In the genomic region with DNA sequence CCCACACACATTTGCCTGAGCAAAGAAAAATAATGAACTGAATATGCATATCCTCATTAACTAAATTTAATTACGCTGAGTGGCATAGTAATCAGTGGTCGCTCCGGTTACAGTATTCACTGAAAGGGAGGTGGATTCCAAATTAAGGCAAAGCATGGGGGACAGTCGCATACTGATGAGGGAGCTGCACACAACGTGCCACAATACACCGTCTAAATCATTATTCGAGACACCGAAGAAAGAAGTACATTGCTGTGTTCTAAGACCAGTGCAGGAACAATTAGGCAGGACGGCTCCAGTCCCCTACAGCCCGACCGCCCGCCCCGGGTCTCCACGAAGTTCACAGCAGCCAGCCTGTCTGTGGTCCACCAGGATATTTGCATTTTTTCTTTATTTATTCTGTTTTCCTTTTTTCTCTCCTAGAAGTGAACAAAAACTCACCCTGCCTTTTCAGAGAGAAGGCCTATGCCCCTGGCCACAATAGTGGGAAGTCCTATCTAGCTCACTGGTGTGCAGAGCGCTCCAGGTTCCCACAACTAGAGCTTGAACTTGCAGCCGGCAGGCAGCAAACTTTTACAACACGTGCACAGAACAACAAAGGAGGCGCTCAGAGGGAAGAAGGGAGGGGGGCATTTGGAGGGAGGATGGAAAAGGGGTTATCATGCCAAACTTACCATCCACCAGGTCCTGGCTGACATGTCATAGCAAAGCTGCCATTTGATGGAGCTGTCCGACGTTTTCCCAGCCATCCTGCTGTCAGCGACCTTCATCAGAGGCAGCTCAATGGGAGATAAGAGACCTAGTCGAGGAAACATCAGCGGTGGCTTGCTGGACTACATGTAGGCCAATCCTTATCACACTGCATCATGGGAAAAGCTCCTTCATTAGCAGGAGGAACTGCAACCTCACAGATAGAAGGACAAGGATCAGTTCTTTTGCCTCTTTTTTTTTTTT, we compare ENCODE assay signal across 8 mouse cellular contexts. TPM values are rescaled to one million over a fixed set of nuclear protein-coding genes. Genes with fewer than 3 reads are reported as not detected.
A peak's percentile ranks its signal among the peaks of the same experiment; 100 is the strongest.
DNase-seq lines count a peak whose midpoint lies in the region; ATAC-seq and TF ChIP-seq lines count a peak whose summit lies in the region.

Gene Nfib, minus strand, starts transcription at position 910 of the 954 bp plus-strand sequence.

- peaks cover 36% of the 10 kb centered on the region for H3K4me1 ChIP-seq in forebrain, embryonic 15.5 days
- H3K4me1 ChIP-seq in limb, embryonic 14.5 days (ENCODE audit: control insufficient read depth, insufficient read depth, low read length): peaks cover 10% of the 10 kb centered on the region

- in situ Hi-C loops in Patski (cut with MboI; ENCODE audit: low pct_unique_long_range_greater_than_20kb): no loop called here

- CTCF ChIA-PET in Patski (lab: Charles Lee): interaction anchor here (1.0 to 1.3 kb wide), 2 partner anchors 7 to 10 kb away, joined by 3 to 4 read pairs; no protein-coding TSS in a partner anchor

- TF ChIP-seq CTCF in Patski (IDR thresholded peaks at IDR 0.05): no peak

- H3K9me3 ChIP-seq in forebrain, embryonic 15.5 days: no peaks in the 10 kb centered on the region
- no peaks in the 10 kb centered on the region for H3K9me3 ChIP-seq in limb, embryonic 14.5 days (ENCODE audit: control insufficient read depth, low read length)

- no peak for ATAC-seq in Patski
- ATAC-seq in forebrain, embryonic 15.5 days (replicated peaks): peak; percentile 92
- no peak for ATAC-seq in limb, embryonic 14.5 days (ENCODE audit: low FRiP score, low read depth)
- no peak for ATAC-seq in activated CD4-positive, CD25-positive, alpha-beta regulatory T cell, adult 4 months

- 8% methylated on average over 23 of the region's 23 CpGs for WGBS in forebrain, embryonic 15.5 days
- WGBS in limb, embryonic 14.5 days: 59% methylated on average over 23 of the region's 23 CpGs

- peak within 1 kb of the TSS; percentile 82 for H3K27ac ChIP-seq in forebrain, embryonic 15.5 days (replicated peaks)
- no peak within 1 kb of the TSS for H3K27ac ChIP-seq in limb, embryonic 14.5 days (replicated peaks; ENCODE audit: low read depth, low read length)

- peak; percentile 60 to 62 for DNase-seq in cerebellum, postnatal 10 days
- DNase-seq in cerebellum, adult 11-12 months: no peak
- no peak for DNase-seq in Patski (ENCODE audit: low read depth, low spot score)
- peak in 1 of 2 experiments; percentile 31 for DNase-seq in heart, postnatal 36 days
- no peak for DNase-seq in limb, embryonic 14.5 days (ENCODE audit: low spot score)
- no peak for DNase-seq in ovary, postnatal 36 days (ENCODE audit: low spot score)

- no peak for TF ChIP-seq POLR2A in limb, embryonic 14.5 days (IDR thresholded peaks at IDR 0.05; ENCODE audit: borderline replicate concordance, extremely low read depth, insufficient read depth, insufficient read length)

- peak within 1 kb of the TSS; percentile 26 for H3K4me3 ChIP-seq in forebrain, embryonic 15.5 days
- no peak within 1 kb of the TSS for H3K4me3 ChIP-seq in limb, embryonic 14.5 days (replicated peaks; ENCODE audit: low read length)

- no peaks in the 10 kb centered on the region for H3K36me3 ChIP-seq in forebrain, embryonic 15.5 days
- no peaks in the 10 kb centered on the region for H3K36me3 ChIP-seq in limb, embryonic 14.5 days (ENCODE audit: control insufficient read depth, insufficient read depth, low read length)

- POLR2A ChIA-PET in Patski (lab: Charles Lee): no interaction called here

- H3K4me2 ChIP-seq in forebrain, embryonic 15.5 days (replicated peaks): peak within 1 kb of the TSS; percentile 37
- no peak within 1 kb of the TSS for H3K4me2 ChIP-seq in limb, embryonic 14.5 days (replicated peaks; ENCODE audit: low read depth, low read length, severe bottlenecking)

- no peaks in the 10 kb centered on the region for H3K27me3 ChIP-seq in Patski
- H3K27me3 ChIP-seq in forebrain, embryonic 15.5 days: no peaks in the 10 kb centered on the region
- H3K27me3 ChIP-seq in limb, embryonic 14.5 days (ENCODE audit: control insufficient read depth, insufficient read depth, low read length): no peaks in the 10 kb centered on the region

- no peak within 1 kb of the TSS for H3K9ac ChIP-seq in forebrain, embryonic 15.5 days (replicated peaks)
- no peak within 1 kb of the TSS; the same call in 1 of the 2 replicates for H3K9ac ChIP-seq in limb, embryonic 14.5 days (ENCODE audit: low read depth, low read length, severe bottlenecking)

- intact Hi-C loops in heart, postnatal 36 days (cut with DNase I): no loop called here

RNA-seq across cellular contexts. Expression of gene Nfib, which starts in this region (rescaled TPM):
- 27.3 TPM for polyA plus RNA-seq in Patski (2021)
- 282 and 283 TPM in 2 replicates for polyA plus RNA-seq in forebrain, embryonic 15.5 days (2015; fragmentation: Nextera tagmentation; extraction: Ambion mirVana)
- 100 to 1,000 TPM; 113 to 131 TPM for total RNA-seq in heart, postnatal 36 days (2021)
- 57.3 and 58.2 TPM in 2 replicates for polyA plus RNA-seq in limb, embryonic 14.5 days (2012; rRNA removed)
- 126 and 144 TPM in 2 replicates for polyA plus RNA-seq in limb, embryonic 14.5 days (2014; fragmentation: Nextera tagmentation; extraction: Ambion mirVana)
- polyA plus RNA-seq in activated CD4-positive, CD25-positive, alpha-beta regulatory T cell, adult 4 months (2017; shearing (Covaris generic)): 1 to 10 TPM in 1 of 2 experiments, under 1 TPM in 1; 0.09 to 1.1 TPM

Comparison
In these comparisons a context has a peak if more than half of its experiments do, and no peak if none do; other contexts are left out.
1. RNA of gene Nfib (polyA plus RNA-seq): 282 to 283 TPM in forebrain, embryonic 15.5 days, 57.3 to 144 TPM in limb, embryonic 14.5 days and 27.3 TPM in Patski (single experiment); 0.09 to 1.1 TPM in activated CD4-positive, CD25-positive, alpha-beta regulatory T cell, adult 4 months; every median in the first group is over 10 times any median in the second.
2. DNase-seq: peak in cerebellum, postnatal 10 days (2 of 2); none in cerebellum, adult 11-12 months (single experiment), Patski (single experiment), limb, embryonic 14.5 days (single experiment) and ovary, postnatal 36 days (single experiment).